Mouse (Mus musculus): Measurements from ENCODE around the gene Borcs6. TPM values are rescaled to one million over a fixed set of nuclear protein-coding genes. Genes with fewer than 3 reads are reported as not detected.

Borcs6 gene
- total and polyA plus RNA-seq, 2 experiments from 2014 or later = 20.9 to 32.8 TPM

GRCm38 (mm10) chr11:69094697-69095429 is 35.3 kb downstream of the Borcs6 start, which contains the start of gene Per1:
Per1 (plus strand) TSS chr11:69095217.
- ATAC-seq (peak; percentile 95), DNase-seq (peak; percentile 99)
- H3K36me3 ChIP-seq (ENCODE audit: insufficient read depth) = peaks cover 19% of the 10 kb centered on the region
- no peaks in the 10 kb centered on the region for H3K9me3 ChIP-seq (ENCODE audit: low read length)
- H3K4me3 ChIP-seq (ENCODE audit: low read depth, low read length) = peak within 1 kb of the TSS; percentile 42
- peak within 1 kb of the TSS; percentile 69 for H3K9ac ChIP-seq
- H3K4me1 ChIP-seq (ENCODE audit: insufficient read depth) = peaks cover 32% of the 10 kb centered on the region
- H3K27me3 ChIP-seq (ENCODE audit: insufficient read depth, low read length) = no peaks in the 10 kb centered on the region
- peak within 1 kb of the TSS; percentile 90 for H3K27ac ChIP-seq (ENCODE audit: low read depth, low read length)
- peak within 1 kb of the TSS; percentile 87 for H3K4me2 ChIP-seq (ENCODE audit: low read depth)
- 2% methylated on average over 37 of the region's 37 CpGs for WGBS
- no peak; the same call in 1 of the 2 replicates for TF ChIP-seq CTCF (IDR thresholded peaks at IDR 0.05; ENCODE audit: low read depth)

DNA sequence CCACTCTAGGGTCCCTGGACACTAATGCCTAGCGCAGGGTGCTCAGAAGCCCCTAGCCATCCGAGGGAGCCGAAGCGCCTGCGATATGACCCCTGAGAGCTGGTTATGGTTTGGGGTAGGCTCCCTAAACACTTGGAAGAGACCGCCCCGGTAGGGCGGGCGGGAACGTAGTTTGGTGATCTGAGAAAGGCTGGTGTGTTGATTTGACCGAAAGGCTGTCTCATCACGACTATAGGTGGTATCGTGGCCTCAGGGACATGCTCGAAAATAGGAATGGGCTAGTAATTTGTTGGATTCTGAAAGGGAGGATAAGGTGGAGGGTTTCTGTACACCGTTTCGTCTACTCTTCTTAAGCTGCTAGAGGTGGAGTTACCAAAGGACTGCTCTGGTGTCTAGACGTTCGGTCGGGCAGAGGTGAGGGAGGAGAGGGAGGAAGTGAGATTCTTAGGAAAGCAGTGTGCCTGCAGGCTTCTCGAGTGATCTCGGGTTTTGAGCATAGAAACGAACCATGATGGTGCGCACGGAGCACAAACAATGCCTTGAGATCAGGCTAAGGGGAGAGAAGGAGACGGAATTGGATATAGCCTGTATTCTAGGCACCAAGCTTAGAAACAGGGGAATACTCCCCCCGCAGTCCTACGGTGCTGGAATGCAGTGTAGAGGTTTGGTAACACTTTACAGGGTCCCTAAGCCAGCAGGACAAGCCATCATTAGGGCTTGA is 36.2 kb downstream of the Borcs6 start:
- DNase-seq = no peak
- 1% methylated on average over 27 of the region's 27 CpGs for WGBS

DNA sequence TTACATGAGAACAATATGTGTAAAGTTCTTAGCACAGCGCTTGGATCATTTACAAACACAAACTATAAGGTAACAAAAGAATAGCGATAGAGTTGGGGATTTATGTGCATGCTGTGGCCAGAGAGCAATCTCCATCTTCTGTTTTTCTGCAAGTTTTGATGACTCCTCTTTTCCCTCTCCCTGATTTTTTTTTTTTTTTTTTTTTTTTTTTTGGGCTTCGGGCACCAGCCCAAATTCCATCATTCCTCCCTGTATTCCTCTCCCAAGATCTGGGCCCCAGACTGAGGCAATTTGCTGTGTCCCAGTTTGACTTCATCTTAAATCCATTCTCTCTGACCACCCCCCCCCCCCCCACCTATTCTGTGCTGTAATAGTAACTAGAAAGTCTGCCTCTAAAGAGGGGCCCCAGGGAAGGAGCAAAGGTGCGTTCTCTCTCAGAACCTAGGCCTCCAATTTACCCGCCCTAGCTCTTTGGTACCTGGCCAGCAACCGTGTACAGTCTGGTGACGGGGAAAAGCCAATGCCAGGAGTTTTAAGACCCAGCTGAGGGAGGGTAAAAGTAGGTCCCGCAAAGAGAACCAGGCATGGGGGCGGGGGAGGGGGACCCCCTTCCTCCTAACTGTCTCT is 37.0 kb downstream of the Borcs6 start:
- H3K27me3 ChIP-seq (ENCODE audit: insufficient read depth, low read length) = no peaks in the 10 kb centered on the region
- peak overlapping the region; percentile 88 for H3K27ac ChIP-seq (ENCODE audit: low read depth, low read length)
- H3K4me3 ChIP-seq (ENCODE audit: low read depth, low read length) = peak overlapping the region; percentile 42
- peak overlapping the region; percentile 69 for H3K9ac ChIP-seq
- peak overlapping the region; percentile 87 for H3K4me2 ChIP-seq (ENCODE audit: low read depth)
- no peak for TF ChIP-seq CTCF (IDR thresholded peaks at IDR 0.05; ENCODE audit: low read depth)
- WGBS = 10% methylated on average over 9 of the region's 9 CpGs
- ATAC-seq = no peak
- H3K9me3 ChIP-seq (ENCODE audit: low read length) = no peaks in the 10 kb centered on the region
- no peak for DNase-seq
- H3K36me3 ChIP-seq (ENCODE audit: insufficient read depth) = peaks cover 20% of the 10 kb centered on the region
- peaks cover 27% of the 10 kb centered on the region for H3K4me1 ChIP-seq (ENCODE audit: insufficient read depth)

More for the DNA sequence above, 36.2 kb downstream of the Borcs6 start:
- no peaks in the 10 kb centered on the region for H3K27me3 ChIP-seq (ENCODE audit: insufficient read depth, low read length)
- H3K4me2 ChIP-seq (ENCODE audit: low read depth) = peak overlapping the region; percentile 87
- peak overlapping the region; percentile 69 for H3K9ac ChIP-seq
- no peaks in the 10 kb centered on the region for H3K9me3 ChIP-seq (ENCODE audit: low read length)
- H3K27ac ChIP-seq (ENCODE audit: low read depth, low read length) = peak overlapping the region; percentile 88
- peaks cover 21% of the 10 kb centered on the region for H3K36me3 ChIP-seq (ENCODE audit: insufficient read depth)
- TF ChIP-seq CTCF (IDR thresholded peaks at IDR 0.05; ENCODE audit: low read depth) = no peak
- peaks cover 27% of the 10 kb centered on the region for H3K4me1 ChIP-seq (ENCODE audit: insufficient read depth)
- ATAC-seq = no peak
- peak overlapping the region; percentile 42 for H3K4me3 ChIP-seq (ENCODE audit: low read depth, low read length)

- TF ChIP-seq CTCF (IDR thresholded peaks at IDR 0.05; ENCODE audit: low read depth) = no peak
- no peak for ATAC-seq
Observed at GRCm38 (mm10) chr11:69096987-69097900, 37.7 kb downstream of the Borcs6 start.

GRCm38 (mm10) chr11:69098039-69098761 is 38.7 kb downstream of the Borcs6 start:
- H3K27ac ChIP-seq (ENCODE audit: low read depth, low read length) = peak overlapping the region; percentile 88
- H3K27me3 ChIP-seq (ENCODE audit: insufficient read depth, low read length) = no peaks in the 10 kb centered on the region
- ATAC-seq (no peak), DNase-seq (no peak)
- H3K4me3 ChIP-seq (ENCODE audit: low read depth, low read length) = peak overlapping the region; percentile 58
- H3K9me3 ChIP-seq (ENCODE audit: low read length) = no peaks in the 10 kb centered on the region
- peak overlapping the region; percentile 87 for H3K4me2 ChIP-seq (ENCODE audit: low read depth)
- peaks cover 27% of the 10 kb centered on the region for H3K4me1 ChIP-seq (ENCODE audit: insufficient read depth)
- no peak for TF ChIP-seq CTCF (IDR thresholded peaks at IDR 0.05; ENCODE audit: low read depth)
- 17% methylated on average over 8 of the region's 8 CpGs for WGBS
- peaks cover 27% of the 10 kb centered on the region for H3K36me3 ChIP-seq (ENCODE audit: insufficient read depth)
- H3K9ac ChIP-seq = peak overlapping the region; percentile 69; the same call in 1 of the 2 replicates

More at GRCm38 (mm10) chr11:69096987-69097900, 37.7 kb downstream of the Borcs6 start:
- H3K4me2 ChIP-seq (ENCODE audit: low read depth) = peak overlapping the region; percentile 87
- H3K36me3 ChIP-seq (ENCODE audit: insufficient read depth) = peaks cover 21% of the 10 kb centered on the region
- peaks cover 27% of the 10 kb centered on the region for H3K4me1 ChIP-seq (ENCODE audit: insufficient read depth)
- 2% methylated on average over 29 of the region's 29 CpGs for WGBS
- H3K27ac ChIP-seq (ENCODE audit: low read depth, low read length) = peak overlapping the region; percentile 88
- H3K4me3 ChIP-seq (ENCODE audit: low read depth, low read length) = peak overlapping the region; percentile 33
- peak overlapping the region; percentile 69 for H3K9ac ChIP-seq
- H3K9me3 ChIP-seq (ENCODE audit: low read length) = no peaks in the 10 kb centered on the region
- no peaks in the 10 kb centered on the region for H3K27me3 ChIP-seq (ENCODE audit: insufficient read depth, low read length)
- DNase-seq = peak; percentile 86
